Mouse (Mus musculus): ENCODE data around the gene Vtn.
"Not testable (repeated sequence)": the region's sequence is repeated elsewhere in the genome, so short reads cannot be mapped to it uniquely, and the experiment has no call there.

Gene Vtn

DNA sequence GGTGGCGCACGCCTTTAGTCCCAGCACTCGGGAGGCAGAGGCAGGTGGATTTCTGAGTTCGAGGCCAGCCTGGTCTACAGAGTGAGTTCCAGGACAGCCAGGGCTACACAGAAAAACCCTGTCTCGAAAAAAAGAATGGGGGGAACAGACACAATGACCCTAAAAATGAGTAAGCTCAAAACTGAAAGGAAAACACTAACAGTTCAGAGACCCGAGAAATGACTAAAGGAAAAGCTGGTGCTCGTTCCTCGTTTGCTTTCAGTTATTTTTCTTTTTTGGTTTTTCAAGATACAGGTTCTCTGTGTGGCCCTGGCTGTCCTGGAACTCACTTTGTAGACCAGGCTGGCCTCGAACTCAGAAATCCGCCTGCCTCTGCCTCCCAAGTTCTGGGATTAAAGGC, 32.6 kb downstream of the Vtn start:
- not testable (repeated sequence) for DNase-seq (ENCODE audit: low spot score in 2 of 2)

DNA sequence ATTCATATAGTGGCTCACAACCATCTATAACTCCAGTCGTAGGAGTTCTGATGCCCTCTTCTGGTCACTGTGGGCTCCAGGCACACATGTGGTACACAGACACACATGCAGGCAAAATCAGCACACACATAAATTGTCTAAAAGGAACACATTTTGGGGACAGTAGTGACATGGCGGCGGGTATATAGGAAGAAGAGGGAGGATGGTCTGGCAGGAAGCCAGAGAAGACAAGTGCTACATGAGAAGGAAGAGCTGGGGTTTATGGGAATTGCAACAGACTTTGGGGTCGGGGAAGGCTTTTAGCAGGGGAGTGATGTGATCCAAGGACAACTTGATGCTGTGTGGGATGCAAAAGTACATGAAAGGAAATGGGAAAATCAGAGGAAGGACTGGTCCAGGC, 35.6 kb downstream of the Vtn start:
- no peak for DNase-seq (ENCODE audit: low spot score in 2 of 2)

DNA sequence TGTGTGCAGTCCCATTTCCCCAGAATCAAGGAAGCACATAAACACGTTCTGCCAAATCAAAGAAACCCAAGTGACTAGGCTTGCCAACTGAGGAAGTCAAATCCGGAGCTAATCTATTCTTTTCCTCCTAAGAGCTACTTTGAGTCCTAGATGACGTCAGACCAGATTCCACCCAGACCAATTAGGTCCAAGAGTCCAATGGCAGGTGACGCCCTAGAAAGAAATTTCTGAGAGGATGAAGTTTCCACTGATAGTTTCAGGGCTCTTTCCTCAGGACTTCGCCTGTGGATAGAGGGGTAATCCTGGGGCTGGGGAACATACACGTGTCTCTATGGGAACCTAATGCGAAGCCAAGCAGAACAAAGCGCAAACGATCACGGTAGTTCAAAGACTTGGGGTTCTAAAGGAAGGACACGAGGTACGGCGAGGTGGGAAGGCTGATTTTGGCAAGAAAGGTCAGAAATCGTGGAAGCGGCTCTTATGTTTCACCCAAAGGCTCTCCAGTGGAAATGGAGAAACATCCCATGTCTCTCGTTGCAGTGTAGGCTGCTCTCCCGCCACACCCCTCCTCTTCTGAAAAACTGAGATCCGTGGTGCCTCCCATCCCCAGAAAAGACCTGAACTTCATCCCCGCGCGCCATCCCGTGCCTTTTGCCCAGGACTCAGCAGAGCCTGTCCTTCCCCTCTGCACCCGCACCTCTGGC, 36.6 kb downstream of the Vtn start:
- peak in 1 of 2 experiments; percentile 24 for DNase-seq (ENCODE audit: low spot score in 2 of 2)

DNA sequence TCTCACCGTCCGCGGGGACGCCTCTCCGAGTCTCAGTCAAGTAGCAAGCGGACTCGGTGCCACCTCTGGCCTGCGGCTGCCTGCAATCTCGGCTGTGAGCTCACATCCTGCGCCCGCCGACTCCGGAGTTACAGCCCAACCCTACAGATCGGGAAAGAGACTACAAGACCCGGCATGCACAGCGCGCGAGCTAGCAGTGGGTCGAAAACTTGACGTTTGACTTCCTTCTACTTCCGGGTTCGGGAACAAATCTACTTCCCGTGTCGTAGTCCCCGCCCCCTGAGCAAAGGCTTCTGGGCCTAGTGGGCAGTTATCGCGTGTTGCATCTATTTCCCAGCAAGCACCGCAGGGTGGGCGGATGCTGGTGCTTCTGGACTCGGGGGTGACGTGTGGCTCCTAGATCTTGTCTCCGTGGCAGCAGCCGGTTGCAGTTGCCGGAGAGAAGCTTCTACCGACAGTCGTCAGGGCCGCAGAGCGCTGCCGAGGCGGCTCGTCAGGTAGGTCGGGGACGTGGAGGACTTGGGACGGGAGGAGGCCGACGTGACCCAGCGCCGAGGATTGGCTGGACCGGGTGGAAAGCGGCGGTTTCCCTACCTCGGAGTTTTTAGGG, 37.3 kb downstream of the Vtn start, which contains the start of the genes Tnfaip1 and Ift20:
Gene Tnfaip1, minus strand, starts transcription at position 253 of the 610 bp plus-strand sequence.
Gene Ift20, plus strand, starts transcription at position 282 of the 610 bp plus-strand sequence.
- peak; percentile 97 to 99 for DNase-seq (ENCODE audit: low spot score in 2 of 2)

DNA sequence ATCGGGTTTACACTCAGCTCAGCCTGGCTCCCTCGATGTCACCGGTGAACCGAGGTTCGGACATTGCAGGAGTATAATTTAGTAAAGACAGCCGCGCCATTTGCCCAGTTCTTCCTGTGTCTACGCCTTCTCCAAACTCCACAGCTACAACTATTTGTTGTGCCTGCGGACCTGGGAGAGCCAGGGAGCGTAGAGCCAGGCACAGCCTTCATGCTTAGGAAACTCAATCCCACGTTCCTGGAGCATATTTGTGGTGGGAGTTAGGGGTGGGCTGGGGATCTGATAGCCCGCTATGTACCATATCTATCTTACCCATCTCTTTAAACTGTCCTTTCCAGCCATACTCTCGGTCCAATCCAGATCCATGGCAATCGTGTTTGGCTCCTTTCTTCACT, 37.8 kb downstream of the Vtn start:
- no peak for DNase-seq (ENCODE audit: low spot score in 2 of 2)

DNA sequence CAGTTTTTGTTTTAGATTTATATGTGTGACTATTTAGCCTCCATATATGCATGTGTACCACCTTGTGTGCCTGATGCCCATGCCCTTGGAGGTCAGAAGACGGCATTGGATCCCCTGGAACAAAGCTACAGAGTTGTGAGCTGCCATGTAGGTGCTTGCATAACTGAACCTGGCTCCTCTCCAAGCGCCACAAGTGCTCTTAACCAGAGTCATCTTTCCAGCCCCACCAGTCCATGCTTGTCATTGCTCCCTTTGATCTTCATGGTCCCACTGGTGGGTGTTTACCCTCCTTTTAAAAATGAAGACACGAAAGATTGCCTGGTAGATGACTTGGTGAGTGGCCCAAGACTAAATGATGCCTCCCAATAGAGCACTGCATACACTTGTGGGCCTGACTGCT, 41.5 kb downstream of the Vtn start:
- DNase-seq (ENCODE audit: low spot score in 2 of 2): no peak

DNA sequence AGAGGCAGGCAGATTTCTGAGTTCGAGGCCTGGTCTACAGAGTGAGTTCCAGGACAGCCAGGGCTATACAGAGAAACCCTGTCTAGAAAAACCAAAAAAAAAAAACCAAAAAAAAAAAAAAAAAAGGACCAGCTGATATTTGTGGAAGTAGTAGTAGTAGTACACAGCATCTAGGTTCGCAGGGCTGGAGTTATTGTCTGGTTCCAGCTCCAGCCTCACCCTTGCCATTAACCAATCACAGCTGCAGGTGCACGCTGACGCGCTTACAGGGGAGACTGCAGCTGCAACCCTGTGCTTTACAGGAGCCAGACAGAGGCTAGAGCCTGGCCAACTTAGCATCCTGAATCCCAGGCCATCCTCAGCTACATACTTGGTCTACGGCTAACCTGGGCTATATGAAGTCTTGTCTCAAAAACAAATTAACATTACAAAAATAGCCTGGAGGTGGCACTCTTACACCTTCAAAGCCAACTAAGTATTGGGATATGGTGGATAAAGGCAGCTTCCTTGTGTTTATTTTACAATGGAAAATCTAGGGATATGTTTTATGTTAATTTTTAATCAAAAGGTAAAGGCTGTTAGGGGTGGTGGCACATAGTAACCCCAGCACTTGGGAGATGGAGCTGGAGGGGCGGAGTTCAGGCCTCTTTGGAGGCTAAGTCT, 45.7 kb downstream of the Vtn start:
- no peak for DNase-seq (ENCODE audit: low spot score in 2 of 2)

DNA sequence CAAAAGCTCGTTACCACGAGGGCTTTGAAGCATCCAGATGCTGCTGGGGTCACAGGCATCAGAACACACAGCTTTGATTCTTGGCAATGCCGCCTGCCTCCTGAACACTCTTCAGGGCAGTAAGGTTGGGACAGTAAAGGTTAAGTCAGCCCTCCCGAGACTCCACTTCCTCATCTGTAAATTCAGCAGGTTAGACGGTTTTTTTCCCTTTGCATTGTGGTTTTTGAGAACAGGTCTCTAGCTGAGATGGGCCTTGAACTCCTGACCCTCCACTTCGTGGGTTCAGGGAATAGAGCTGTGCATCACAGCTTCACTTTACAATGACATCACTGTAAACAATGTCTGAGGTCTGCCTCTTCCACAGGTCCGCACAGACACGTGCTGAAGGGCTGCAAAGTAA, 46.3 kb downstream of the Vtn start:
- no peak for DNase-seq (ENCODE audit: low spot score in 2 of 2)

DNA sequence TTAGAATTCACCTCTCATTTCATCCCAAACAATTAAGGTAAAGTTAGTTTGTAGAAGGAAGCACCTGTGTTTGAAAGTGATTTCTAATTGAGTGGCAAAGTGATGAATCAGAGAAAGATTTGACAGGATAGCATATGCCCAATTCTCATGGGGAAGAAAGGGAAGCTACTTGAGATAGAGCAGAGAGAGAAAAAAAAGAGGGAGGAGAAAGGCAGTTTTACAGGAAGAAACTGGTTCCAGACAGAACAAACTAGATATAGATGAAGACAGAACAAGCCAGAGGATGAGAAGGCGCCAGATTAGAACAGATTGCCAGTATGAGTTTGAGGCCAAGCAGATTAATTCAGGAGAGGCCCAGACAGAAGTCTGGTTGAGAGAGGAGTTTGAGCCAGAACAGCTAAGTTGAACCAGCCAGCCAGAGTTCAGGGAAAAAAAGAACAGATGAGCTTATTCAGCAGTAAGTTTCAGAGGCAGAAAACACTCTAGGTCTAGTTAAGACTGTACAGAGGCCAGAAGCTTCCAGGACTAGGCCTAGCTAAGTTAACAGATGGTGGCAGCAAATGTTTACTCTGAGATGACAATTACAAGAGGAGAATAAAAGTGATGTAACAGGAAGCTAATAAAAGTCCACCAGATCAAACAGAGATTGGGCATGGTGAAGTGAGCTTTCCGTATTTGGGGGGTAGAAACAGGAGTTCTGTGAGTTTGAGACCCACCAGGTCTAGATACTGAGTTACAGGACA, 49.0 kb downstream of the Vtn start:
- DNase-seq (ENCODE audit: low spot score in 2 of 2): no peak

DNA sequence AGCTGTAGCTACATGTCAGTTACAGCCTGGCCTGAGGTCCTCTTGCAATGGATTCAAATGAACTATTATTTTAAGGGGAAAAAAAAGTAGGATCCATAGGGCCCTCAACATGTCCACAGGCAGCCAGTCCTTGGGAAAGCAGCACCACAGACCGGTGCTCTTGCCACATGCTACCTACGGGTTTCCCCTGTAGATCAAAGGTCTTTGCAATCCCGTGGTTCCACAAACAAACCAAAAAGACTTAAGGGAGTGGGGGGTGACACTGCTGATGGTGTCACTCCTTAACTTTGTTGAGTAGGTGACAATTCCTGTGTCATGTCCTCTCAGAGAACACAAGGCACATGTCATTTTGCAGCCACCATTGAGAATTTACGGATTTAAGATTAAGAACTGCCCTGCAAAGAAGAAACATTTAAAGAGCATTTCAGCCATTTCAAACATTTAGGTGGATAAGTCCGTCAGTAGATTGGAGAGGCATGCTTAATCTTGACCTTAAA, 50.6 kb downstream of the Vtn start:
- no peak for DNase-seq (ENCODE audit: low spot score in 2 of 2)

DNA sequence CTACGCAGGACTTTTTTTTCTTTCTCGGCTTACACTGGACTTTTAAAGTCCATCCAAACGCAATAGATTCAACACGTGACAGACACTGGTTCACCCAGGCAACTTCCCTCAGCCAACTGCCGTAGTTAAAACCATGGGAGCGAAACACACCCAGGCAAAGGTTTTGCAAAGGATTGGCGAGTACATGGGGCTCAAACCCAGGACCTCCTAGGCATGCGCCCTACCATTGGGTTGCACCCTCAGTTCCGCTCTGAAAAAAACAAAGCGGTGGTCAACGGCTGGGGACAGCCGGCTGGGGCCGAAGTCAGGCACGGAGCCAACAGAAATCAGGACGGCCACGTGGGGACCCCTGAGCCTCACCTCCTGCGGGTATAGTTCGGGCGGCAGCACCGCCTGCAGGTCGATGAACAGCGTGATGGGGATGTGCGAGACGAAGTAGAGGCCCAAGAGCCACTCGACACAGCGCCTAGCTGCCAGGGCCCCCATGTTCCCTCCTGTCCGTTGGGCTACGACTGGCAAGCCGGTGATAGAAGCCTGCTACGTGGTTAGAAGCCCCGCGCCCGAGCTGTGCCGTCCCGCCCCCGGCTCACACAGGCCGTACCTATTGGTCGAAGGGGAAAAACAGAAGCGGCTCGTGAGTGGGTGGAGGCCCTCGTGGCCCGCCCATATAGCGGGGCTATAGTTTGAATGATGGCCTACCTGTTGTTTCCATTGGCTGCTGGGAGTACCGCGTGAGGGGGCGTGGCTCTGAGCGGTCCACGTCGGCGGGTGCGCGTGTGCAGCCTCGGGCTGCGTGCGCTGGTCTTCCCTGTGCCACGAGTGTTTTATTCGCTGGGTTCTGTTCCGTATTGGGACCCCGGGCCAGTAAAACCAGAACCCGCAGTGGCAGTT, 51.5 kb downstream of the Vtn start, which contains the start of gene Tmem97:
Gene Tmem97, minus strand, starts transcription at position 610 of the 891 bp plus-strand sequence.
- peak; percentile 92 to 98 for DNase-seq (ENCODE audit: low spot score in 2 of 2)

DNA sequence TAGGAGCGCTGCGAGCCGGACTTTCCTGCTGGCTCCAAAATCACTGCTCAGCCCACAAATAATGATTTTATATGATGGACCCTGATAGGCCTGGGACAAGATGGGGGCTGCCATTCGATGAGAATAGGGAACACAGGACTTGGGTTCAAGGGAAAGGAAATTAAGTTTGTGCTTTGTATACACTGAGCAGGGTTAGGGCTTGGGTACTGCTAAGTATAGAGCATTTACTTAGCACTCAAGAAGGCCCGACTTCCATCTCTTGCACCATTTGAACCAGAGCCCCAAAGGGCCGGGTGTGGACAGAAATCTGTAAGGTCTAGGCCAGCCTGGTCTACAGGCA, 52.1 kb downstream of the Vtn start:
- DNase-seq (ENCODE audit: low spot score in 2 of 2): no peak
